Mouse (Mus musculus) C2C12 (cell line): ENCODE measurements around the gene Ift27.

Source experiments
- CEBPB ChIP-seq: IDR thresholded peaks from one replicate; pipeline ENCODE4 v1.6.1; 2011; ENCODE audit warnings: low read depth, mild to moderate bottlenecking, control low read depth, moderate library complexity
- CTCF ChIP-seq: IDR thresholded peaks from one replicate; pipeline ENCODE4 v1.5.1; 2011; ENCODE audit not compliant: control insufficient read depth, insufficient read depth, insufficient read length
- MAX ChIP-seq: IDR thresholded peaks from one replicate; pipeline ENCODE4 v1.6.1; 2011; ENCODE audit warnings: mild to moderate bottlenecking, control low read depth
- MYOD1 ChIP-seq: IDR thresholded peaks from one replicate; pipeline ENCODE4 v1.6.1; 2011; ENCODE audit warnings: low read depth; ENCODE audit not compliant: control insufficient read depth, insufficient read length

GRCm38 (mm10) chr15:78133389-78133788 is 40.5 kb downstream of the Ift27 start:
- no peak for TF ChIP-seq CTCF
- no peak for TF ChIP-seq MYOD1
- no peak for TF ChIP-seq CEBPB
- no peak for TF ChIP-seq MAX
